Mouse (Mus musculus) CH12.LX (cell line): ENCODE measurements around the gene Gstt1.

Experiments used
- CHD2 ChIP-seq: IDR thresholded peaks from 2 replicates; pipeline ENCODE4 v1.6.1; 2011; ENCODE audit warnings: low read length, improper control_type of control experiment
- CTCF ChIP-seq, 2 experiments: IDR thresholded peaks in 1 of 2; conservative IDR thresholded peaks in 1 of 2; 2 replicates each; pipeline ENCODE4 v1.5.1; 2011 to 2012; ENCODE audit warnings: low read depth in 2 of 2, low read length in 2 of 2, improper control_type of control experiment in 1 of 2, inconsistent platforms in 1 of 2, mild to moderate bottlenecking in 1 of 2, moderate library complexity in 1 of 2
- EP300 ChIP-seq: IDR thresholded peaks from 2 replicates; pipeline ENCODE4 v1.6.1; 2011; ENCODE audit warnings: low read length, improper control_type of control experiment
- MAFK ChIP-seq: IDR thresholded peaks from 2 replicates; pipeline ENCODE4 v1.6.1; 2011; ENCODE audit warnings: low read length, improper control_type of control experiment; ENCODE audit not compliant: insufficient replicate concordance
- MEF2A ChIP-seq: IDR thresholded peaks from 2 replicates; pipeline ENCODE4 v1.6.1; 2014; ENCODE audit warnings: low read depth, mild to moderate bottlenecking, inconsistent platforms, low read length, improper control_type of control experiment, borderline replicate concordance
- MYC ChIP-seq: IDR thresholded peaks from 2 replicates; pipeline ENCODE4 v1.6.1; 2011; ENCODE audit warnings: low read depth, mild to moderate bottlenecking, improper control_type of control experiment, low read length
- NELFE ChIP-seq: IDR thresholded peaks from 2 replicates; pipeline ENCODE4 v1.6.1; 2011; ENCODE audit warnings: low read depth, low read length, improper control_type of control experiment
- RAD21 ChIP-seq: IDR thresholded peaks from 2 replicates; pipeline ENCODE4 v1.6.1; 2011; ENCODE audit warnings: low read depth, mild to moderate bottlenecking, low read length, improper control_type of control experiment, moderate library complexity
- TCF12 ChIP-seq: IDR thresholded peaks from 2 replicates; pipeline ENCODE4 v1.6.1; 2014; ENCODE audit warnings: low read depth, mild to moderate bottlenecking, inconsistent platforms, low read length, improper control_type of control experiment

DNA sequence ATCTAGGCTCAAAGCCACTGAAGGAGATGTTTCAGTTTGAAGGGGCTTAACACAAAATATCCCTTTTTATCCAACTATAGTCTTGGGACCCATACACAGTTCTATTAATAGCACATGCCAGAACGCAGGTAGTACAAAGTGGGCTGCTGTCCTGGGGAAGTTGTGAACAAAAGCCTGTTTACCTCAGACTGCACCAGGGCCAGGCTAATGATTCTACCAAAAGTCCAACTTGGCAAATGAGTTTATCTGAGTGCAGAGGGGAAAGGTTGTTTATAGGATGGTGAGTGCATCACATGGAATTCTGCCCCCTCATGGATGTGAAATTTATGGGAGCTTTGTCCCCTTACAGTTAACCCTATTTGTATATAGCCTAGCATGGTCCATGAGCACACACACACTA, 46.4 kb upstream of the Gstt1 start:
- TF ChIP-seq CTCF (conservative IDR thresholded peaks at IDR 0.05 in 1 of 2, IDR thresholded peaks at IDR 0.05 in 1 of 2; ENCODE audit: low read depth in 2 of 2, low read length in 2 of 2) = no peak
- no peak for TF ChIP-seq RAD21
- TF ChIP-seq NELFE = no peak
- no peak for TF ChIP-seq MEF2A
- no peak for TF ChIP-seq MAFK
- no peak for TF ChIP-seq MYC
- TF ChIP-seq TCF12 = no peak
- TF ChIP-seq CHD2 = no peak
- no peak for TF ChIP-seq EP300
